Mouse (Mus musculus): ENCODE data around the gene Golga4. TPM values are rescaled to one million over a fixed set of nuclear protein-coding genes. Genes with fewer than 3 reads are reported as not detected.
A peak's percentile ranks its signal among the peaks of the same experiment; 100 is the strongest.

The Golga4 gene
- total and polyA plus RNA-seq, 2 experiments from 2014 or later = 26.2 to 34.5 TPM

GRCm38 (mm10) chr9:118556951-118557780 is 51.1 kb downstream of the Golga4 start:
- no peaks in the 10 kb centered on the region for H3K27me3 ChIP-seq (ENCODE audit: insufficient read depth, low read length)
- DNase-seq (ENCODE audit: low spot score) (peak; percentile 43), ATAC-seq (ENCODE audit: low FRiP score) (0 out of 2 replicates have a peak, but pooled peaks have one; percentile 20)
- no peaks in the 10 kb centered on the region for H3K9me3 ChIP-seq (ENCODE audit: low read length)
- H3K27ac ChIP-seq (ENCODE audit: low read depth, low read length) = peak overlapping the region; percentile 43; the same call in 1 of the 2 replicates
- no peak overlapping the region for H3K9ac ChIP-seq (replicated peaks; ENCODE audit: low read length, poor library complexity, severe bottlenecking)
- peaks cover 66% of the 10 kb centered on the region for H3K36me3 ChIP-seq (ENCODE audit: insufficient read depth, low read length)
- H3K4me3 ChIP-seq (ENCODE audit: low read depth, low read length) = no peak overlapping the region
- no peak overlapping the region for H3K4me2 ChIP-seq (ENCODE audit: low read depth, low read length, poor library complexity, severe bottlenecking)
- no peaks in the 10 kb centered on the region for H3K4me1 ChIP-seq (ENCODE audit: insufficient read depth, low read length)
- WGBS = 62% methylated on average over 24 of the region's 24 CpGs
- no peak for TF ChIP-seq CTCF (IDR thresholded peaks at IDR 0.05)

GRCm38 (mm10) chr9:118563356-118563755 is 57.3 kb downstream of the Golga4 start:
- TF ChIP-seq CTCF (IDR thresholded peaks at IDR 0.05) = no peak
- H3K4me1 ChIP-seq (ENCODE audit: insufficient read depth, low read length) = no peaks in the 10 kb centered on the region
- peaks cover 84% of the 10 kb centered on the region for H3K36me3 ChIP-seq (ENCODE audit: insufficient read depth, low read length)
- ATAC-seq (ENCODE audit: low FRiP score) = no peak
- 96% methylated on average over 11 of the region's 11 CpGs for WGBS
- no peak for DNase-seq (ENCODE audit: low spot score)
- no peak overlapping the region for H3K9ac ChIP-seq (replicated peaks; ENCODE audit: low read length, poor library complexity, severe bottlenecking)
- H3K27ac ChIP-seq (ENCODE audit: low read depth, low read length) = no peak overlapping the region
- no peaks in the 10 kb centered on the region for H3K27me3 ChIP-seq (ENCODE audit: insufficient read depth, low read length)
- H3K4me2 ChIP-seq (ENCODE audit: low read depth, low read length, poor library complexity, severe bottlenecking) = no peak overlapping the region
- no peak overlapping the region for H3K4me3 ChIP-seq (ENCODE audit: low read depth, low read length)
- no peaks in the 10 kb centered on the region for H3K9me3 ChIP-seq (ENCODE audit: low read length)

- Histone ChIP-seq H3K4me3 (ENCODE audit: low read depth, low read length) (no peak overlapping the region), H3K9ac (replicated peaks; ENCODE audit: low read length, poor library complexity, severe bottlenecking) (no peak overlapping the region), H3K27ac (ENCODE audit: low read depth, low read length) (no peak overlapping the region), H3K27me3 (ENCODE audit: insufficient read depth, low read length) (no peaks in the 10 kb centered on the region), H3K36me3 (ENCODE audit: insufficient read depth, low read length) (peaks cover 81% of the 10 kb centered on the region), H3K4me1 (ENCODE audit: insufficient read depth, low read length) (no peaks in the 10 kb centered on the region), H3K4me2 (ENCODE audit: low read depth, low read length, poor library complexity, severe bottlenecking) (no peak overlapping the region), H3K9me3 (ENCODE audit: low read length) (no peaks in the 10 kb centered on the region)
- 92% methylated on average over 7 of the region's 7 CpGs for WGBS
- no peak for ATAC-seq (ENCODE audit: low FRiP score)
- no peak for TF ChIP-seq CTCF (IDR thresholded peaks at IDR 0.05)
- no peak for DNase-seq (ENCODE audit: low spot score)
Measured at GRCm38 (mm10) chr9:118563866-118564265, 57.8 kb downstream of the Golga4 start.

DNA sequence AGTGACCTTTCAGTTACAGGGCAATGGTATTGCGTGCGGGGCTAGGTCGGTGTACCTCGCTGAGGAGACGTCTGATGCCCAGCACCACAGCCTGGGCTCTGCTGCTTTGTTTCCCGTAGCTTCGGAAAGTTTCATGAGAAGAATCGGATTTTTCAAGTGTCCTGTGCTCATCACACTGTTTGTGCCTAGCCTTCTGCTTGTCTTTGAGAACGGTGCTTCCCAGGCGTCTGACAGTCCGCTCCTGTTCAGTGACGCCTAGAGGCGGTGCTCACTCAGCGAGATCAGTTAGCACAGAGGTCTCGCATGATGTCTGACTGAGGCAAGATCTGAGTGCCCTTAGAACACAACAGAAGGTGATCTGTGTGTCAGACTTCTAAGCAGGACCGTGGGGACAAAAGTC is 58.6 kb downstream of the Golga4 start:
- 92% methylated on average over 16 of the region's 16 CpGs for WGBS
- no peak for DNase-seq (ENCODE audit: low spot score)
- Histone ChIP-seq H3K9ac (replicated peaks; ENCODE audit: low read length, poor library complexity, severe bottlenecking) (no peak overlapping the region), H3K27ac (ENCODE audit: low read depth, low read length) (no peak overlapping the region), H3K27me3 (ENCODE audit: insufficient read depth, low read length) (no peaks in the 10 kb centered on the region), H3K9me3 (ENCODE audit: low read length) (no peaks in the 10 kb centered on the region), H3K4me1 (ENCODE audit: insufficient read depth, low read length) (no peaks in the 10 kb centered on the region), H3K4me2 (ENCODE audit: low read depth, low read length, poor library complexity, severe bottlenecking) (no peak overlapping the region), H3K4me3 (ENCODE audit: low read depth, low read length) (no peak overlapping the region), H3K36me3 (ENCODE audit: insufficient read depth, low read length) (peaks cover 80% of the 10 kb centered on the region)
- no peak for TF ChIP-seq CTCF (IDR thresholded peaks at IDR 0.05)
- no peak for ATAC-seq (ENCODE audit: low FRiP score)

- Histone ChIP-seq H3K9me3 (ENCODE audit: low read length) (no peaks in the 10 kb centered on the region), H3K4me3 (ENCODE audit: low read depth, low read length) (no peak overlapping the region), H3K27me3 (ENCODE audit: insufficient read depth, low read length) (no peaks in the 10 kb centered on the region), H3K9ac (replicated peaks; ENCODE audit: low read length, poor library complexity, severe bottlenecking) (no peak overlapping the region), H3K27ac (ENCODE audit: low read depth, low read length) (no peak overlapping the region), H3K4me1 (ENCODE audit: insufficient read depth, low read length) (no peaks in the 10 kb centered on the region), H3K4me2 (ENCODE audit: low read depth, low read length, poor library complexity, severe bottlenecking) (no peak overlapping the region), H3K36me3 (ENCODE audit: insufficient read depth, low read length) (peaks cover 70% of the 10 kb centered on the region)
- TF ChIP-seq CTCF (IDR thresholded peaks at IDR 0.05) = no peak
- ATAC-seq (ENCODE audit: low FRiP score) (no peak), DNase-seq (ENCODE audit: low spot score) (no peak)
- WGBS = 68% methylated on average over 6 of the region's 6 CpGs
Measured at GRCm38 (mm10) chr9:118569328-118569727, 63.3 kb downstream of the Golga4 start.

DNA sequence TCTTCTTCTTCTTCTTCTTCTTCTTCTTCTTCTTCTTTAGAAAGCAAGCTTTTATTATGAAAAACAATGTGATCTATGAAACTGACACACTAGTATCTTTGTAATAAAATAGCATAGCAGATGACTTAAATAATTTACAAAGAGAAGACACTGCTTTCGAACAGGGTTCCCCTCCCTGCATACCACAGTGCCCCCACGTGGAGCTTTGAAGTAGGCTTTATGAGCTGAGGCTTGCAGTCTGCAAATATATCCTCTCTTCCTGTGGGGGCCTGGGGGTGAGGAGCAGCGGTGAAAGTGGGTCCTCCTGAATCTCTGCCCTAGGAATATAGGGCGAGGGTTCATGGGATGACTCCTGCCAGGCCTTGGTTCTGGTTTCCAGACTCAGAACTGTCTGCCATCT is 64.8 kb downstream of the Golga4 start:
- Histone ChIP-seq H3K9me3 (ENCODE audit: low read length) (no peaks in the 10 kb centered on the region), H3K36me3 (ENCODE audit: insufficient read depth, low read length) (peaks cover 66% of the 10 kb centered on the region), H3K27ac (ENCODE audit: low read depth, low read length) (no peak overlapping the region), H3K4me1 (ENCODE audit: insufficient read depth, low read length) (no peaks in the 10 kb centered on the region), H3K27me3 (ENCODE audit: insufficient read depth, low read length) (no peaks in the 10 kb centered on the region), H3K4me3 (ENCODE audit: low read depth, low read length) (no peak overlapping the region), H3K9ac (replicated peaks; ENCODE audit: low read length, poor library complexity, severe bottlenecking) (no peak overlapping the region), H3K4me2 (ENCODE audit: low read depth, low read length, poor library complexity, severe bottlenecking) (no peak overlapping the region)
- DNase-seq (ENCODE audit: low spot score) (no peak), ATAC-seq (ENCODE audit: low FRiP score) (no peak)
- TF ChIP-seq CTCF (IDR thresholded peaks at IDR 0.05) = peak; percentile 47
- WGBS = 86% methylated on average over 4 of the region's 4 CpGs

Data from midbrain, postnatal 0 days (tissue).